Mouse (Mus musculus) heart, postnatal 25 days (tissue): ENCODE data around the gene Olfr1137. TPM values are rescaled to one million over a fixed set of nuclear protein-coding genes. Genes with fewer than 3 reads are reported as not detected.

Experiments
- DNase-seq: peaks from one replicate; pipeline ENCODE4 v3.0.0; 2022; ENCODE audit warnings: low spot score
- intact Hi-C: fragments of 180-260 bp; cut with DNase I; formaldehyde crosslinking; loops from one replicate; pipeline ENCODE4 v1.15.1; 2025
- total RNA-seq, 2 experiments: library from RNA; stranded (reverse); gene quantifications; 2 replicates each; pipeline ENCODE4 v1.2.3; 2021

The Olfr1137 gene
- total RNA-seq, result not detected

DNA sequence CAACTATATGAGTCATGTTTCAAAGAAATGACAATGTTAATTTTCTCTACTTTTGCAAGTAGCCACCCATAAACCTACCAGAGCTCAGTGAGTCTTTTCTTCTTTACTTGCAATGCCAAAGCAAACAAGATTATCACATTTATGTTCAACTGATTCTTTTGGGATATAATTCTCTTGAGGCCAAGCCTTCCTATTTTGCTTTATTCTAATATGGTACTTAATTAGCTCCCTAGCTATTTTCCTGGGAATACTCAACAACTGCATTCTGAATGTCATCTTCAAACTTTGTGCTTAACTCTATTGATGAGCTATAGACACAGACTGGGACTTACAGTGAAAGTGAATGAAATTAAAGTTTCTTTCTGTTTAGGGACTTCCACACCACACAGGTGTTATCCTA lies at the start of gene Olfr1137:
Gene Olfr1137, minus strand, starts transcription at position 101 of the 400 bp plus-strand sequence.
- no peak for DNase-seq
- intact Hi-C loops, result no loop called here

GRCm38 (mm10) chr2:87753891-87754290 lies 40.9 kb upstream of the Olfr1137 start, which contains the start of gene Olfr1141:
Gene Olfr1141, minus strand, starts transcription at chr2:87753991.
- intact Hi-C loops, result no loop called here
- DNase-seq, result no peak

GRCm38 (mm10) chr2:87743452-87743851 lies 30.5 kb upstream of the Olfr1137 start, which contains the start of gene Olfr1140:
Gene Olfr1140, plus strand, starts transcription at chr2:87743752.
- intact Hi-C loops, result no loop called here

DNA sequence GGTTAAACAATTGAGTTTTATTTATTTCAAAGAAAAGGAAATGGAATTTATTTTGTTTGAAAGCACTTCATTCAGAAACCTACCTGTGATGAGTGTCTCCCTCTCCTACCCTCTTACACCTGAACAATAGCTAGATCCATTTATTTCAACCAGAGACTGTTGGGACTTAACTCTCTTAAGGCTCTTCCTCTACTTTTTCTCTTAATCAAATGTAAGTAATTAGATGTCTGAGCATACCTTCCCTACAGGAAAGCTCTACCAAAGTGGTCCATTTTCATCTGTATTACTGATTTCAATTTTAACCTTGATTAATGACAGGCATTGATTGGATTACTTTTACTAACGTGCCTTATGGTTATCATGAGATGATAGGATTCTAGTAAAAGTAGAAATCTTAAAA lies 26.9 kb upstream of the Olfr1137 start, which contains the start of gene Olfr1138:
Gene Olfr1138, minus strand, starts transcription at position 101 of the 400 bp plus-strand sequence.
- intact Hi-C loops, result no loop called here
- no peak for DNase-seq

More at GRCm38 (mm10) chr2:87743452-87743851, 30.5 kb upstream of the Olfr1137 start, which contains the start of gene Olfr1140:
- no peak for DNase-seq

DNA sequence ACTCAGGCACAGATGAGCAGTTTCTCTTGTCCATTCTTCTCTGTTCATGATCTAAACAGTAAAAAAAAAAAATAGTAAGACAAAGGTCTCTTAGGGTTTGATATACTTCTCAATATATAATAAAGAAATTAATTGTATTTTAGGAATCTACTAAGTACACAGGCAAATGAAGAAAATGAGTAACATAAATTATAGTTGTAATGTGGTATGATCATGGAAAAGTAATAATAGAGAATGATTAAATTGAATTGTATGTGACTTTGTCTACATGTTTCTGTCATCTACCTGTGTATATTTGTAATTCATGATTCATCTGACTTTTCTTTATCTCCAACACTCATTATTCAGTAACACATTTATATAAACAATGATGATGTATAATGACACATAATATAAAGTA lies 19.1 kb downstream of the Olfr1137 start, which contains the start of gene Olfr1136:
Gene Olfr1136, minus strand, starts transcription at position 101 of the 400 bp plus-strand sequence.
- no peak for DNase-seq
- intact Hi-C loops, result no loop called here

GRCm38 (mm10) chr2:87673564-87673963 lies 39.4 kb downstream of the Olfr1137 start, which contains the start of gene Olfr1135:
Gene Olfr1135, minus strand, starts transcription at chr2:87673664.
- no peak for DNase-seq
- intact Hi-C loops, result no loop called here

Other genes starting within 250 kb of the Olfr1137 start
- not detected for gene Pramel7, start 216.1 kb downstream of the Olfr1137 start, total RNA-seq
- not detected for gene Pramel6, start 206.6 kb downstream of the Olfr1137 start, total RNA-seq
- gene Olfr153, start 181.4 kb downstream of the Olfr1137 start, total RNA-seq, result not detected
- gene Olfr1128, start 167.6 kb downstream of the Olfr1137 start, total RNA-seq, result not detected
- not detected for gene Olfr1129, start 139.3 kb downstream of the Olfr1137 start, total RNA-seq
- not detected for gene Olfr1130, start 107.0 kb downstream of the Olfr1137 start, total RNA-seq
- gene Olfr1131, start 86.1 kb downstream of the Olfr1137 start, total RNA-seq, result not detected
- not detected for gene Olfr1132, start 75.6 kb downstream of the Olfr1137 start, total RNA-seq
- not detected for gene Olfr1133, start 65.8 kb downstream of the Olfr1137 start, total RNA-seq
- not detected for gene Olfr1134, start 54.7 kb downstream of the Olfr1137 start, total RNA-seq
- not detected for gene Olfr1135, start 39.5 kb downstream of the Olfr1137 start, total RNA-seq
- gene Olfr1136, start 19.2 kb downstream of the Olfr1137 start, total RNA-seq, result not detected
- gene Olfr1138, start 26.8 kb upstream of the Olfr1137 start, total RNA-seq, result not detected
- gene Olfr1140, start 30.6 kb upstream of the Olfr1137 start, total RNA-seq, result not detected
- gene Olfr1141, start 40.8 kb upstream of the Olfr1137 start, total RNA-seq, result not detected
- gene Olfr152, start 66.3 kb upstream of the Olfr1137 start, total RNA-seq, result not detected
- not detected for gene Olfr1143, start 87.4 kb upstream of the Olfr1137 start, total RNA-seq
- not detected for gene Olfr1145, start 96.6 kb upstream of the Olfr1137 start, total RNA-seq
- not detected for gene Olfr1148, start 117.4 kb upstream of the Olfr1137 start, total RNA-seq
- not detected for gene Olfr1150-ps1, start 130.8 kb upstream of the Olfr1137 start, total RNA-seq
- gene Olfr1151, start 142.7 kb upstream of the Olfr1137 start, total RNA-seq, result not detected
- gene Olfr1152, start 153.3 kb upstream of the Olfr1137 start, total RNA-seq, result not detected
- gene Olfr1153, start 181.8 kb upstream of the Olfr1137 start, total RNA-seq, result not detected
- gene Olfr1154, start 192.0 kb upstream of the Olfr1137 start, total RNA-seq, result not detected
- gene Olfr1155, start 232.0 kb upstream of the Olfr1137 start, total RNA-seq, result not detected
- not detected for gene Olfr1156, start 239.9 kb upstream of the Olfr1137 start, total RNA-seq